Mouse (Mus musculus) CH12.LX (cell line): ENCODE data around the gene Gria2.

Source experiments
- CTCF ChIP-seq, 2 experiments: IDR thresholded peaks in 1 of 2; conservative IDR thresholded peaks in 1 of 2; 2 replicates each; pipeline ENCODE4 v1.5.1; 2011 to 2012; ENCODE audit warnings: low read depth in 2 of 2, low read length in 2 of 2, improper control_type of control experiment in 1 of 2, inconsistent platforms in 1 of 2, mild to moderate bottlenecking in 1 of 2, moderate library complexity in 1 of 2
- E2F4 ChIP-seq: IDR thresholded peaks from 2 replicates; pipeline ENCODE4 v1.6.1; 2011; ENCODE audit warnings: low read depth, low read length, improper control_type of control experiment; ENCODE audit not compliant: insufficient replicate concordance
- EP300 ChIP-seq: IDR thresholded peaks from 2 replicates; pipeline ENCODE4 v1.6.1; 2011; ENCODE audit warnings: low read length, improper control_type of control experiment
- KAT2A ChIP-seq: IDR thresholded peaks from 2 replicates; pipeline ENCODE4 v1.6.1; 2012; ENCODE audit warnings: low read length, improper control_type of control experiment, inconsistent platforms; ENCODE audit not compliant: insufficient replicate concordance
- MAFK ChIP-seq: IDR thresholded peaks from 2 replicates; pipeline ENCODE4 v1.6.1; 2011; ENCODE audit warnings: low read length, improper control_type of control experiment; ENCODE audit not compliant: insufficient replicate concordance
- MEF2A ChIP-seq: IDR thresholded peaks from 2 replicates; pipeline ENCODE4 v1.6.1; 2014; ENCODE audit warnings: low read depth, mild to moderate bottlenecking, inconsistent platforms, low read length, improper control_type of control experiment, borderline replicate concordance
- POLR2A ChIP-seq: IDR thresholded peaks from 2 replicates; pipeline ENCODE4 v1.6.1; 2011; ENCODE audit warnings: low read depth, mild to moderate bottlenecking, improper control_type of control experiment, low read length

DNA sequence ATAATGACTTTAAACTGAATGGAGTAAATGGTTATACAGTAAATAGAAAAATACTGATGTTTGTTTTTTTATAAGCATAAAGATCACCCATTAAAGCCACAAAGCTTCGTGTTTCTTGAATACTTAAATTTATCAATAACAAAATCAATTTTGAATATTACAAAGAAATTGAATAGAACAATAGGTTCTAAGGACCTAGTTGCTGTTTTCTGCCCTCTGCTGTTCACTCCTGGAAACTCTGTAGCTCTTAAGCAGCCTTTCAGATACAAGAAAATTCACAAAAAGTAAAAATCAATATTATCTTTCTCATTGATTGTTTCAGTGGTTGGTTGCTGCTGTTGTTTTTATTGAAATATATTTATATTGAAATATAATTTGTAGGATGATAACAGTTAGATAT, 2.7 kb upstream of the Gria2 start:
- TF ChIP-seq POLR2A, result no peak
- peak in 1 of 2 experiments; percentile 26; a peak in 1 of 4 replicates for TF ChIP-seq CTCF (conservative IDR thresholded peaks at IDR 0.05 in 1 of 2, IDR thresholded peaks at IDR 0.05 in 1 of 2; ENCODE audit: low read depth in 2 of 2, low read length in 2 of 2)
- TF ChIP-seq MEF2A, result no peak
- TF ChIP-seq KAT2A, result no peak
- TF ChIP-seq MAFK, result no peak
- no peak for TF ChIP-seq E2F4
- no peak for TF ChIP-seq EP300
